Mouse (Mus musculus) MEL (cell line): ENCODE results near the gene Aldh16a1.

Experiments
- BHLHE40 ChIP-seq: IDR thresholded peaks from 2 replicates; pipeline ENCODE4 v1.6.1; 2012; ENCODE audit warnings: low read depth, mild to moderate bottlenecking, inconsistent platforms, low read length, improper control_type of control experiment, borderline replicate concordance
- CTCF ChIP-seq, 3 experiments: IDR thresholded peaks in 2 of 3; conservative IDR thresholded peaks in 1 of 3; 2 replicates each; pipeline ENCODE4 v1.5.1; 2011 to 2012; ENCODE audit warnings: low read length in 3 of 3, low read depth in 2 of 3, mild to moderate bottlenecking in 2 of 3, improper control_type of control experiment in 1 of 3, inconsistent platforms in 1 of 3, mixed read lengths in 1 of 3, moderate library complexity in 1 of 3; ENCODE audit not compliant: control insufficient read depth in 1 of 3, insufficient read depth in 1 of 3, poor library complexity in 1 of 3, severe bottlenecking in 1 of 3
- EP300 ChIP-seq, 2 experiments: IDR thresholded peaks; 2 replicates each; pipeline ENCODE4 v1.6.1; 2011; ENCODE audit warnings: improper control_type of control experiment in 2 of 2, low read length in 2 of 2, low read depth in 1 of 2, mild to moderate bottlenecking in 1 of 2
- KAT2A ChIP-seq: conservative IDR thresholded peaks from 2 replicates; pipeline ENCODE4 v1.6.1; 2012; ENCODE audit warnings: low read depth, low read length, improper control_type of control experiment, inconsistent platforms
- MAFK ChIP-seq: IDR thresholded peaks from 2 replicates; pipeline ENCODE4 v1.6.1; 2011; ENCODE audit warnings: low read depth, mild to moderate bottlenecking, low read length, improper control_type of control experiment, borderline replicate concordance
- MAX ChIP-seq: IDR thresholded peaks from 2 replicates; pipeline ENCODE4 v1.6.1; 2011; ENCODE audit warnings: low read length, improper control_type of control experiment
- MEF2A ChIP-seq: IDR thresholded peaks from 2 replicates; pipeline ENCODE4 v1.6.1; 2014; ENCODE audit warnings: low read depth, mild to moderate bottlenecking, inconsistent platforms, low read length, improper control_type of control experiment; ENCODE audit not compliant: poor library complexity, insufficient replicate concordance, severe bottlenecking; ENCODE audit errors: extremely low read depth
- NRF1 ChIP-seq: IDR thresholded peaks from 2 replicates; pipeline ENCODE4 v1.6.1; 2014; ENCODE audit warnings: low read depth, mild to moderate bottlenecking, inconsistent platforms, low read length, improper control_type of control experiment, moderate library complexity; ENCODE audit not compliant: poor library complexity, insufficient read depth, severe bottlenecking
- POLR2A ChIP-seq, 2 experiments: IDR thresholded peaks; 2 replicates each; pipeline ENCODE4 v1.6.1; 2011 to 2012; ENCODE audit warnings: low read length in 2 of 2, mild to moderate bottlenecking in 2 of 2, control low read depth in 1 of 2, improper control_type of control experiment in 1 of 2, low read depth in 1 of 2, moderate library complexity in 1 of 2; ENCODE audit not compliant: control insufficient read depth in 1 of 2, insufficient read depth in 1 of 2, poor library complexity in 1 of 2
- SIN3A ChIP-seq: IDR thresholded peaks from 2 replicates; pipeline ENCODE4 v1.6.1; 2012; ENCODE audit warnings: low read length, improper control_type of control experiment, inconsistent platforms
- ZC3H11A ChIP-seq: IDR thresholded peaks from 2 replicates; pipeline ENCODE4 v1.6.1; 2012; ENCODE audit warnings: low read depth, mild to moderate bottlenecking, inconsistent platforms, low read length, improper control_type of control experiment

- TF ChIP-seq CTCF (IDR thresholded peaks at IDR 0.05 in 2 of 3, conservative IDR thresholded peaks at IDR 0.05 in 1 of 3; ENCODE audit: control insufficient read depth in 1 of 3, insufficient read depth in 1 of 3, low read depth in 2 of 3, low read length in 3 of 3, poor library complexity in 1 of 3, severe bottlenecking in 1 of 3) (no peak), ZC3H11A (no peak), MEF2A (no peak), POLR2A (IDR thresholded peaks at IDR 0.05; ENCODE audit: control insufficient read depth in 1 of 2, insufficient read depth in 1 of 2, low read depth in 1 of 2, low read length in 2 of 2, poor library complexity in 1 of 2) (no peak; a peak in 1 of 4 replicates), MAX (no peak), SIN3A (no peak), NRF1 (no peak), KAT2A (no peak), BHLHE40 (no peak), EP300 (IDR thresholded peaks at IDR 0.05; ENCODE audit: low read depth in 1 of 2, low read length in 2 of 2) (no peak), MAFK (no peak)
These were observed 31.7 kb downstream of the Aldh16a1 start for GRCm38 (mm10) chr7:45122561-45123185.
